Mouse (Mus musculus): ENCODE data around the gene Hoxa3.

Gene Hoxa3

GRCm38 (mm10) chr6:52225612-52226568 is 12.8 kb upstream of the Hoxa3 start:
- in situ Hi-C loops (cut with MboI; ENCODE audit: low pct_unique_long_range_greater_than_20kb in 1 of 2, low sequenced_read_pairs in 2 of 2, unreplicated experiment in 1 of 2): loop anchor here (10.0 to 25.0 kb wide), 3 partner anchors 441 to 1039 kb away; no protein-coding TSS in a partner anchor

GRCm38 (mm10) chr6:52224895-52225611 is 11.9 kb upstream of the Hoxa3 start:
- in situ Hi-C loops (cut with MboI; ENCODE audit: low pct_unique_long_range_greater_than_20kb in 1 of 2, low sequenced_read_pairs in 2 of 2, unreplicated experiment in 1 of 2): loop anchor here (5.0 to 25.0 kb wide), 5 partner anchors 363 to 1038 kb away; no protein-coding TSS in a partner anchor

DNA sequence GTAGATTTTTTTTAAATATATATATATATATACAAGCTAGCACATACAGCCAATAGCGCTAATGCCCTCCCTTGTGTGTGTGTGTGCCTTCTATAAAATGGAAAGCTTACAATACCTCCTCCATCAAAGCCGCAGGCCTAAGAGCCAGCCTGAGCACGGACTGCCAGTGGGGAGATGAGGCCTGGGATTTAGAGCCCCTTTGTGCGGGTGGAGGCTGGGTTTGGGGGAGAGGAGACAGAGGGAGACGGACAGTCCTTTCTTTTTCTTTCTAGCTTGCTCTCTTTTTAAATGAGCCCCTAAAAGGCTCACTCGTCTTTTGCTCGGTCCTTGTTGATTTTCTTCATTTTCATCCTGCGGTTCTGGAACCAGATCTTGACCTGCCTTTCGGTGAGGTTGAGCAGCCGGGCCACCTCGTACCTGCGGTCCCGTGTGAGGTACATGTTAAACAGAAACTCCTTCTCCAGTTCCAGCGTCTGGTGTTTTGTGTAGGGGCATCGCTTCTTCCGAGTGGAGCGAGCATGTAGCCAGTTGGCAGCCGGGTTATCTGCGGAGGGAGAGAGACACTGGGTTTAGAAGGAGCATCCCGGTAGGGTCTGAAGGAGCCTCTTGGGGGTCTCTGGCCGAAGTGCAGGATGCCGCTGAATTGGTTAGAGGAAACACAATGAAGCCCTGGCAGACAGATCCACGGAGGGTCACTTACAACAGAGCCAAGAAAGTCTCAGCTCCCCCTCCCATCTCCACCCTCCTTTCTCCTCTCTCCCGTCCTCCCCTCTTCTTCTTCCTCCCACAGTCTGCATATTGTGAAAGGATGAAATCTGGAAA is 11.0 kb upstream of the Hoxa3 start:
- in situ Hi-C loops (cut with MboI; ENCODE audit: low pct_unique_long_range_greater_than_20kb in 1 of 2, low sequenced_read_pairs in 2 of 2, unreplicated experiment in 1 of 2): loop anchor here (5.0 to 25.0 kb wide), 5 partner anchors 362 to 1037 kb away; no protein-coding TSS in a partner anchor

DNA sequence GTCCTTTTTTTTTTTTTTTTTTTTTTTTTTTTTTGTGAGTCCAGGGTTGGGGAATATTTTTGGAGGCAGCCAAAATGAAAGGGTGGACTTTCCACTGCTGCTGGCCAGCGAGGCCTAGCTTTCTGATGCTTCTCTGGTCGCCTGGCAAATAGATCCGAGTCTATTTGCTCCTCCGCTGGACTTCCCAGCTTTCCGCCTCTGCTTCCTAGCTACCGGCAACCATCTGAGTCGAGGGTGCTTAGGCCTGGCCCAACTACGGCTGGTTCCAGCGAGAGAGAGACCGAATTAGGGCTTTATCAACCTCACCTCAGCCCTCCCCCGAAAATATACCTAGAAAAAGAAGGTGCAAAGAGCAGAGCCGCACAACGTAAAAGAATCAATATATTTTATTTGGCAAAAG is 9.6 kb upstream of the Hoxa3 start:
- in situ Hi-C loops (cut with MboI; ENCODE audit: low pct_unique_long_range_greater_than_20kb in 1 of 2, low sequenced_read_pairs in 2 of 2, unreplicated experiment in 1 of 2): loop anchor here (5.0 to 25.0 kb wide), 5 partner anchors 360 to 1035 kb away; no protein-coding TSS in a partner anchor

DNA sequence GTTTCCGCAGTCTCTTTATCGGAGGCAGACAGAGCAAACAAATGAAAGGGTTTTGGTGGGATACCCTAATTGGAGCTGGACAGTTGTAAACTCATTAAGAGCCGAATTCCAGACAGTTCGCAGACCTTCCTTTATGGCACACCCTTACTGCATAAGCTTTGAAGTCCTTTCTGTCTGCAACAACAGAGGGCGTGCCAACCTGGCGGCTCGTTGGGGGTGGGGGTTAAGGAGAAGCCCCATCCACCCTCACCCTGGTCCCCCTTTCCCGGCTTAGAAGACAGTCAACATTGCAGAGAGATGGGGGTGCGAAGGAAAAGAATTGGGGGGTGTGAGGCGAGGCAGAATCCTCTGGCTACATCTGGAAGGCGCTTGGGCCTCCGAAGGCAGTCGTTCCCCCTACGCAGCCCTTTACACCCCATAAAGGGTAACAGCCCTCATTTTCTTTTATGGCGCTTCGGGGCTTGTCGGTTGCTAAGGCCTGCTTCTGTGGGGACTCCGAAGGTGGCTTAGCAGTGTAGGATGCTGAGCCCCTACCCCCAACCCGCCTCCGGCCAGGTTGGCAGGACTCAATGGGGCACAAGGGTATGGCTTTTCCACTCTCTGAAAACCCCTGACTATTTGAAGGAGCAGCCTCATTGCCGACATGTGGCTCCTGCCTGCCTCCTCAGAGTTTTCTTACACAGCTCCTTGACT is 9.0 kb upstream of the Hoxa3 start:
- in situ Hi-C loops (cut with MboI; ENCODE audit: low pct_unique_long_range_greater_than_20kb in 1 of 2, low sequenced_read_pairs in 2 of 2, unreplicated experiment in 1 of 2): loop anchor here (5.0 to 25.0 kb wide), 5 partner anchors 360 to 1035 kb away; no protein-coding TSS in a partner anchor

GRCm38 (mm10) chr6:52221337-52221992 is 8.3 kb upstream of the Hoxa3 start, which contains the start of gene Hoxa7:
TSS of gene Hoxa7 (minus strand) at chr6:52221854.
- in situ Hi-C loops (cut with MboI; ENCODE audit: low pct_unique_long_range_greater_than_20kb in 1 of 2, low sequenced_read_pairs in 2 of 2, unreplicated experiment in 1 of 2): loop anchor here (5.0 to 25.0 kb wide), 5 partner anchors 359 to 1034 kb away; no protein-coding TSS in a partner anchor

DNA sequence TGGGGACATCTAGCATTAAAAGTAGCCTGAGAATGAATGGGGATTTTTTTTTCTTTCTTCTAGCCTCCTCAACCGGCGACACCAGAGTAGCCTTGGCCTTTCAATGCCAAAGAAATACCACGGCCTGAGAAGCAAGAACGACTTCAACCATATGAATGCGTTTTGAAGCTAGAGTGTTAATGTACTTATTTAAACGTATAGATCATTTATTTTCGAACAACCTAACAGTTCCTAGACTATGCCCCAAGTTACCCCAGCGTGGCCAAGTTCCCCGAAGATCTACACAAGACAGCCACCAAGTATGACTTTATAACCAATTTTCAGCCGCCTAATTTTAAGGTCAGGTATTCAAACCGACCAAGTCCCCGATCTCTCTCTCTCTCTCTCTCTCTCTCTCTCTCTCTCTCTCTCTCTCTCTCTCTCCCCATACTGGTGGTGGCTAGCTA is 7.8 kb upstream of the Hoxa3 start:
- in situ Hi-C loops (cut with MboI; ENCODE audit: low pct_unique_long_range_greater_than_20kb in 1 of 2, low sequenced_read_pairs in 2 of 2, unreplicated experiment in 1 of 2): loop anchor here (5.0 to 25.0 kb wide), 5 partner anchors 359 to 1034 kb away; no protein-coding TSS in a partner anchor

- in situ Hi-C loops (cut with MboI; ENCODE audit: low pct_unique_long_range_greater_than_20kb in 1 of 2, low sequenced_read_pairs in 2 of 2, unreplicated experiment in 1 of 2): loop anchor here (5.0 to 25.0 kb wide), 5 partner anchors 358 to 1033 kb away; no protein-coding TSS in a partner anchor
Measured at GRCm38 (mm10) chr6:52220003-52220864, 7.1 kb upstream of the Hoxa3 start.

GRCm38 (mm10) chr6:52219234-52219942 is 6.3 kb upstream of the Hoxa3 start:
- in situ Hi-C loops (cut with MboI; ENCODE audit: low pct_unique_long_range_greater_than_20kb in 1 of 2, low sequenced_read_pairs in 2 of 2, unreplicated experiment in 1 of 2): loop anchor here (25.0 kb wide), 2 partner anchors 357 to 1032 kb away; no protein-coding TSS in a partner anchor

- in situ Hi-C loops (cut with MboI; ENCODE audit: low pct_unique_long_range_greater_than_20kb in 1 of 2, low sequenced_read_pairs in 2 of 2, unreplicated experiment in 1 of 2): loop anchor here (25.0 kb wide), 2 partner anchors 356 to 1031 kb away; no protein-coding TSS in a partner anchor
Measured at GRCm38 (mm10) chr6:52218643-52219215, 5.6 kb upstream of the Hoxa3 start.

- in situ Hi-C loops (cut with MboI; ENCODE audit: low pct_unique_long_range_greater_than_20kb in 1 of 2, low sequenced_read_pairs in 2 of 2, unreplicated experiment in 1 of 2): loop anchor here (25.0 kb wide), 2 partner anchors 356 to 1031 kb away; no protein-coding TSS in a partner anchor
Measured at GRCm38 (mm10) chr6:52217895-52218642, 4.9 kb upstream of the Hoxa3 start.

DNA sequence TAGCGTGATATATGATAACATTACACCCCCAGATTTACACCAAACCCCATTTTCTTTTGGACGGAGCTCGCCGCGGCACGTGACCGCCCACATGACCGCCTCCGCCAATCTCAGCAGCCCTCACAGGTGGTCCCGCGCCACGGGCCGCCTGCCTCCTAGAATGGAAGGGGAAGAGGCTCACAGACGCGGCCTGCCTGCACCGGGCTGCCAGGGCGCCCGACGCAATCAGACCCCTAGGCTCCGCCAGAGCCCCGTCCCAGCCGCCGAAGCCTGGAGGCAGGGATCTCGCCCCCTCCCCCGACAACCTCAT is 4.3 kb upstream of the Hoxa3 start:
- in situ Hi-C loops (cut with MboI; ENCODE audit: low pct_unique_long_range_greater_than_20kb in 1 of 2, low sequenced_read_pairs in 2 of 2, unreplicated experiment in 1 of 2): loop anchor here (25.0 kb wide), 2 partner anchors 355 to 1030 kb away; no protein-coding TSS in a partner anchor

DNA sequence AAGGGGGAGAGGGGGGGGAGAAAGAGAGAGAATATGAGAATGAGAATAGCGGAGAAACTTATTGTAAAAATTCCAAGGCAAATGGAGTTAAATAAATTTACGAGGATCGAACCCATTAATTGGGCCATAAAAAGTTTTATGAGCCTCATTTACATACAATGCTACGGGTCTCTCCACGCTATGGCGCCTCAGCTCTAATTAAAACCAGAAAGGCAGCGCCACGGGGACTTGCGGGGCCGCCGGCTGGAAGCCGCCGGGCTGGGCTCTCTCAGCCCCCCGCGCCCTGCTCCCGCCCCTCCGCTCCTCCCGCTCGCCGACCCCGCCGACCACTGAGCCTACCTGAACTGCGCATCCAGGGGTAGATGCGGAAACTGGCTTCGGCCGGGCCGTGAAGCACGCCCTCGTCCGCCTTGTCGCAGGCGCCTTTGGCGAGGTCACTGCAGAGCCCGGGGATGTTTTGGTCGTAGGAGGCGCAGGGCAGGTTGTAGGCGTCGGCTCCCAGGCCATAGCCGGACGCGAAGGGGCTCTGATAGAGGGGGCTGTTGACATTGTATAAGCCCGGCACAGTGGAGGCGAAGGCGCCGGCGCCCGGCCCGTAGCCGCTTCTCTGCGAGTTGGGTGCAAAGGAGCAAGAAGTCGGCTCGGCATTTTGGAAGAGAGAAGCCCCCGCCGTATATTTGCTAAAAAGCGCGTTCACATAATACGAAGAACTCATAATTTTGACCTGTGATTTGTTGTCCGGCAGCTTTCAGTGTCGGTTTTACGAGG is 3.7 kb upstream of the Hoxa3 start:
- in situ Hi-C loops (cut with MboI; ENCODE audit: low pct_unique_long_range_greater_than_20kb in 1 of 2, low sequenced_read_pairs in 2 of 2, unreplicated experiment in 1 of 2): loop anchor here (25.0 kb wide), 2 partner anchors 355 to 1030 kb away; no protein-coding TSS in a partner anchor

All from mouse embryonic stem cell (cell line).